7 mouse cellular contexts compared by ENCODE assay signal in the genomic region with DNA sequence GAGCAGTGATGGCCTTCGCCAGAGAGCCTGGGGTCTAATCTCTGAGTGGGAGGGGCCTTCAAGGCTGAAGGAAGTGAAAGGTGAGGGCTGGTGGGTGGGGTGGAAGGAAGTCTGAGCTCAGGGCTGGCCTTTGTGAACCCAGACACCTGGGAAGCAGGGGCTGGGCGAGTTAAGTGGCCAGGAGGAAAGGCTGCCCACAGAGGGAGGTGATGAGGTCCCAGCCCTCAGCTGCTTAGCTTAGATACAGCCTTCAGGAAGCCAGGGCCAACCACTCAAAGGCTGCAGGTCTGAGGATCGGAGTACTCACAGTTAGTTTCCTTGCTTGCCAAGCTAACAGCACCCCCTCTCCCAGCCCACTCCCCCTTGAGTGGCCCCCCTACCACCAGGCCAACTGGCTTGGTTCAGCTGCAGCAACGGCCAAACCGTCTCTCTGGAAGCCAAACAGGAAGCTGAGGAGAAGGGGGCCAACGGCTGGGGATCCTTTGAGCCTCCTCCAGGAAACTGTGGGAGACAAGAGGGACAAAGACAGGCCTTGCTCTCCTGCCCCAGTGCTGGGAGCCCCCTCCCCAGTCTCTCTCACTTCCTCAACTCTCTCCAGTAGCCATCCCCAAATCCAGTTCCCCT. TPM values are rescaled to one million over a fixed set of nuclear protein-coding genes. Genes with fewer than 3 reads are reported as not detected.
DNase-seq lines count a peak whose midpoint lies in the region; ATAC-seq and TF ChIP-seq lines count a peak whose summit lies in the region.

No protein-coding gene starts in this region.

- H3K27ac ChIP-seq in lung, embryonic 15.5 days, result peak overlapping the region; percentile 54
- peak overlapping the region; percentile 63 for H3K27ac ChIP-seq in embryonic facial prominence, embryonic 10.5 days (replicated peaks)
- peak overlapping the region; percentile 77 for H3K27ac ChIP-seq in heart, embryonic 10.5 days
- peak overlapping the region; percentile 75 for H3K27ac ChIP-seq in stomach, embryonic 16.5 days (ENCODE audit: low read length)
- H3K27ac ChIP-seq in left cerebral cortex, adult 2 months, result no peak overlapping the region

- DNase-seq in lung, adult 2 months, result no peak
- no peak for DNase-seq in embryonic facial prominence, embryonic 10.5 days (ENCODE audit: low spot score)
- DNase-seq in heart, embryonic 10.5 days (ENCODE audit: low spot score), result no peak
- peak; percentile 59 for DNase-seq in liver
- DNase-seq in left cerebral cortex, adult 2 months (ENCODE audit: extremely low spot score in 1 of 2, low spot score in 2 of 2), result no peak

- no peaks in the 10 kb centered on the region for H3K27me3 ChIP-seq in lung, embryonic 15.5 days
- peaks cover 40% of the 10 kb centered on the region for H3K27me3 ChIP-seq in embryonic facial prominence, embryonic 10.5 days (replicated peaks; ENCODE audit: low read depth, poor library complexity, severe bottlenecking)
- peaks cover 11% of the 10 kb centered on the region; the same call in 1 of the 2 replicates for H3K27me3 ChIP-seq in heart, embryonic 10.5 days (ENCODE audit: insufficient read depth, poor library complexity, severe bottlenecking)
- no peaks in the 10 kb centered on the region for H3K27me3 ChIP-seq in stomach, embryonic 16.5 days (ENCODE audit: control insufficient read depth, insufficient read depth, low read length)

- WGBS in lung, embryonic 15.5 days, result 15% methylated on average over 6 of the region's 6 CpGs
- WGBS in lung, adult 2 months, result 32% methylated on average over 6 of the region's 6 CpGs
- 41% methylated on average over 6 of the region's 6 CpGs for WGBS in embryonic facial prominence, embryonic 10.5 days
- WGBS in heart, embryonic 10.5 days, result 36% methylated on average over 6 of the region's 6 CpGs
- WGBS in stomach, embryonic 16.5 days, result 19% methylated on average over 6 of the region's 6 CpGs

- H3K9me3 ChIP-seq in lung, embryonic 15.5 days, result no peaks in the 10 kb centered on the region
- no peaks in the 10 kb centered on the region for H3K9me3 ChIP-seq in embryonic facial prominence, embryonic 10.5 days
- no peaks in the 10 kb centered on the region for H3K9me3 ChIP-seq in heart, embryonic 10.5 days
- H3K9me3 ChIP-seq in stomach, embryonic 16.5 days (replicated peaks; ENCODE audit: control insufficient read depth, low read length), result no peaks in the 10 kb centered on the region

- intact Hi-C loops in left cerebral cortex, adult 2 months (cut with DNase I), result no loop called here

- H3K9ac ChIP-seq in lung, embryonic 15.5 days, result no peak overlapping the region
- peak overlapping the region; percentile 38; the same call in 1 of the 2 replicates for H3K9ac ChIP-seq in stomach, embryonic 16.5 days (ENCODE audit: low read length)

- TF ChIP-seq CTCF in lung, adult 2 months (IDR thresholded peaks at IDR 0.05; ENCODE audit: insufficient read depth, low read length), result no peak
- no peak for TF ChIP-seq CTCF in left cerebral cortex, adult 2 months (IDR thresholded peaks at IDR 0.05)

- H3K4me1 ChIP-seq in lung, embryonic 15.5 days, result peaks cover 42% of the 10 kb centered on the region
- peaks cover 14% of the 10 kb centered on the region for H3K4me1 ChIP-seq in lung, adult 2 months (ENCODE audit: control insufficient read depth, insufficient read depth, low read length)
- peaks cover 52% of the 10 kb centered on the region for H3K4me1 ChIP-seq in embryonic facial prominence, embryonic 10.5 days
- H3K4me1 ChIP-seq in heart, embryonic 10.5 days, result peaks cover 50% of the 10 kb centered on the region
- H3K4me1 ChIP-seq in stomach, embryonic 16.5 days (ENCODE audit: control insufficient read depth, insufficient read depth, low read length), result peaks cover 31% of the 10 kb centered on the region

- H3K4me2 ChIP-seq in lung, embryonic 15.5 days, result no peak overlapping the region
- no peak overlapping the region for H3K4me2 ChIP-seq in stomach, embryonic 16.5 days (ENCODE audit: low read depth, low read length)

- peak; percentile 23; the same call in 1 of the 2 replicates for ATAC-seq in lung, embryonic 15.5 days (ENCODE audit: borderline replicate concordance, extremely low read depth, low FRiP score, low TSS enrichment)
- no peak; the same call in 1 of the 2 replicates for ATAC-seq in stomach, embryonic 16.5 days (ENCODE audit: insufficient read depth, low FRiP score)

- H3K4me3 ChIP-seq in lung, embryonic 15.5 days, result no peak overlapping the region
- H3K4me3 ChIP-seq in lung, adult 2 months (replicated peaks; ENCODE audit: extremely low read depth, low read depth, low read length), result no peak overlapping the region
- no peak overlapping the region for H3K4me3 ChIP-seq in embryonic facial prominence, embryonic 10.5 days
- no peak overlapping the region for H3K4me3 ChIP-seq in heart, embryonic 10.5 days
- no peak overlapping the region for H3K4me3 ChIP-seq in stomach, embryonic 16.5 days (replicated peaks; ENCODE audit: low read length)
- H3K4me3 ChIP-seq in left cerebral cortex, adult 2 months, result no peak overlapping the region

- H3K36me3 ChIP-seq in lung, embryonic 15.5 days, result no peaks in the 10 kb centered on the region
- H3K36me3 ChIP-seq in embryonic facial prominence, embryonic 10.5 days (replicated peaks), result no peaks in the 10 kb centered on the region
- no peaks in the 10 kb centered on the region for H3K36me3 ChIP-seq in heart, embryonic 10.5 days
- no peaks in the 10 kb centered on the region for H3K36me3 ChIP-seq in stomach, embryonic 16.5 days (ENCODE audit: control insufficient read depth, insufficient read depth, low read length)

- TF ChIP-seq POLR2A in lung, adult 2 months (IDR thresholded peaks at IDR 0.05; ENCODE audit: borderline replicate concordance, extremely low read depth, low read depth, low read length), result no peak

RNA-seq across cellular contexts. Expression of a gene that starts 26.4 kb away (rescaled TPM):
- polyA plus RNA-seq in lung, embryonic 15.5 days (2015; fragmentation: Nextera tagmentation; extraction: Ambion mirVana), result 14.8 and 15.9 TPM in 2 replicates
- polyA plus RNA-seq in lung, adult 2 months (2012; rRNA removed), result 101 and 187 TPM in 2 replicates
- 10.8 and 12.0 TPM in 2 replicates for polyA plus RNA-seq in embryonic facial prominence, embryonic 10.5 days (2016; fragmentation: Nextera tagmentation; extraction: Ambion mirVana)
- 5.2 and 10.4 TPM in 2 replicates for polyA plus RNA-seq in heart, embryonic 10.5 days (2016; fragmentation: Nextera tagmentation; extraction: Ambion mirVana)
- polyA plus RNA-seq in stomach, embryonic 16.5 days (2015; fragmentation: Nextera tagmentation; extraction: Ambion mirVana), result 12.7 and 14.5 TPM in 2 replicates
- 10 to 100 TPM; 22.5 to 24.3 TPM for total RNA-seq in left cerebral cortex, adult 2 months (2021)
